Mouse (Mus musculus) megakaryocyte, embryonic 14.5 days (primary cell): ENCODE data around the gene Gm15023. TPM values are rescaled to one million over a fixed set of nuclear protein-coding genes. Genes with fewer than 3 reads are reported as not detected.
"Not testable (repeated sequence)": the region's sequence is repeated elsewhere in the genome, so short reads cannot be mapped to it uniquely, and the experiment has no call there.

ENCODE experiments used
- H3K27me3 ChIP-seq: replicated peaks from 2 replicates; pipeline ENCODE3; 2012; ENCODE audit warnings: inconsistent platforms
- H3K36me3 ChIP-seq: replicated peaks from 2 replicates; pipeline ENCODE3; 2012; ENCODE audit warnings: low read length, inconsistent platforms, mixed read lengths
- H3K4me1 ChIP-seq: 2 replicates; pipeline ENCODE4 v1.6.1; 2012; ENCODE audit warnings: inconsistent platforms
- H3K4me3 ChIP-seq: replicated peaks from 2 replicates; pipeline ENCODE3; 2012; ENCODE audit warnings: moderate library complexity, mild to moderate bottlenecking, inconsistent platforms
- H3K9me3 ChIP-seq: 2 replicates; pipeline ENCODE4 v1.6.1; 2012; ENCODE audit warnings: inconsistent platforms
- FLI1 ChIP-seq: IDR thresholded peaks from 2 replicates; pipeline ENCODE4 v1.6.1; 2012; ENCODE audit warnings: low read length, inconsistent platforms, mixed read lengths
- GATA1 ChIP-seq: IDR thresholded peaks from 3 replicates; pipeline ENCODE4 v1.6.1; 2012; ENCODE audit warnings: mixed read lengths, low read length, inconsistent platforms, borderline replicate concordance
- polyA plus RNA-seq: library from polyadenylated mRNA; stranded (reverse); fragments of >175 nt; gene quantifications from 2 replicates; pipeline ENCODE4 v1.2.3, GENCODE M21; 2012; ENCODE audit warnings: low replicate concordance; ENCODE audit not compliant: insufficient read depth

Gene Gm15023
- polyA plus RNA-seq: not detected in 2 replicates

DNA sequence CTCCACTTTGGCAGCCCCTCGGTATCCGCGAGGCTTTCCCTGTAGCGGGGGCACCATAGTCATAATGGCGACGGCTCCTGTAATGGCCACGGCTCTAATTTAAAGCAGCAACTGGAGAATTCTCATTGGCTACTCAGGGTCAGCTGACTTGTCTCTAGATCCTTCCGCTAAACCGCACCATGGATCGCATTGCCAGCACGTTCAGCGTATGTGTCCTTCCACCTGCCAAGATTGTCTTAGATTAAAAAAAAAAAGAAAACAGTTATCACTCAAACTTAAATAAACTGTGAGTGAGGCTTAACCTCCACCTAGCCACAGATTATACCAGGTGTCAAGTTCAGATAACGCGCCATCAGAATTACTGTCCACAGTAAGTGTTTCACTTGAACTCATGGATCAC lies at the start of gene Gm15023:
Gm15023 (minus strand) TSS at position 101 of the 400 bp plus-strand sequence.
- H3K4me1 ChIP-seq, H3K9me3 ChIP-seq, H3K4me3 ChIP-seq, H3K27me3 ChIP-seq, H3K36me3 ChIP-seq: not testable (repeated sequence)

GRCm38 (mm10) chrX:135210436-135211221 lies 33.2 kb upstream of the Gm15023 start, which contains the start of gene Tceal6:
Tceal6 (minus strand) TSS chrX:135210687.
- TF ChIP-seq GATA1 (no peak), FLI1 (no peak)

GRCm38 (mm10) chrX:135209773-135210435 lies 32.5 kb upstream of the Gm15023 start:
- not testable (repeated sequence) for H3K4me3 ChIP-seq, H3K9me3 ChIP-seq, H3K4me1 ChIP-seq, H3K36me3 ChIP-seq
- H3K27me3 ChIP-seq: peaks cover 14% of the 10 kb centered on the region

More at GRCm38 (mm10) chrX:135210436-135211221, 33.2 kb upstream of the Gm15023 start, which contains the start of gene Tceal6:
- H3K27me3 ChIP-seq: peaks cover 14% of the 10 kb centered on the region
- no peaks in the 10 kb centered on the region for H3K4me1 ChIP-seq
- no peaks in the 10 kb centered on the region for H3K9me3 ChIP-seq
- H3K36me3 ChIP-seq: no peaks in the 10 kb centered on the region
- H3K4me3 ChIP-seq: no peak within 1 kb of the TSS

DNA sequence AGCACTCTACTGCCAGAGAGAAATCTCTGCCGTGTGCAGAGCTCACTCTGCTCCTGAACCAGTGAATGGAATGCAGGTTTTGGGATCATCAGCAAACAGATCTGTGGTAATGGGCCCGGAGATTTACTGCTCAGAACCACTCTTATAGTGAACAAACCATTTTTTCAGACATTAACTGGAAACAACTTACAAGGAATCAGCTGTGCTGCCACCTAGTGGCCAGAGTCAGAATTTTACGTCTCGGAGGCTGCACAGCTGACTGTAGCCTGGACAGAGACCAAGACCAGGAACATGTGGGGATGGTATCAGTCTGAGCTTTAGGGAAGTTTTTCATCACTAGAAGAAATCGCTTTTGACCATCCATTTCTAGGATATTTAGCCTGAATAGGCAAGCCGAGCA lies 12.5 kb upstream of the Gm15023 start:
- H3K9me3 ChIP-seq, H3K4me3 ChIP-seq, H3K4me1 ChIP-seq, H3K27me3 ChIP-seq, H3K36me3 ChIP-seq: not testable (repeated sequence)

DNA sequence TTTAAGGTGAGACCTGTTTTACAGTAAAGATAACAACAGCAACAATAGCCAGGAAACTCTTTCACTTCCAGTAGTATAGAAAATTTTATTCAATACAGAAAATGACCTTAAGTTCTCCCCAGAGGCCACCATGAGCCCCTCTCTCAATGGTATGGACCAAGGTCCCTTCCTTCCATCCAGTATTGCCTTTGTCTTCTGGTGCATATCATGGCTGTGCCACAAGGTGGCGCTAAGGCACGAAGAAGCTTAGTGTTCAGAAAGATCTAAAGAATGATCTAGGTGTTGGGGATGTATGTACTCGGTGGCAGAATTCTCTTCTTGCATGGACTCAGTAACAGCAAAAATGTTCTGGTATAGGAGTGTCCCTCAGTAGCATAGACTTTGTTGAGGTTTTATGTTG lies 11.2 kb upstream of the Gm15023 start:
- not testable (repeated sequence) for H3K4me3 ChIP-seq, H3K9me3 ChIP-seq, H3K27me3 ChIP-seq, H3K36me3 ChIP-seq, H3K4me1 ChIP-seq

Other genes starting within 250 kb of the Gm15023 start
- not detected in 2 replicates for gene Nxf2, start 212.9 kb downstream of the Gm15023 start, polyA plus RNA-seq
- gene Zmat1, start 168.4 kb downstream of the Gm15023 start, polyA plus RNA-seq: 0.46 and 3.3 TPM in 2 replicates
- not detected in 2 replicates for gene Tceal6, start 33.1 kb upstream of the Gm15023 start, polyA plus RNA-seq
- gene Pramel3, start 124.7 kb upstream of the Gm15023 start, polyA plus RNA-seq: not detected in 2 replicates
- gene Gm5128, start 195.7 kb upstream of the Gm15023 start, polyA plus RNA-seq: not detected in 2 replicates